Mouse (Mus musculus): ENCODE measurements around the gene Prkag2.

GRCm38 (mm10) chr5:24979312-24979967 is 121.0 kb downstream of the Prkag2 start:
- TF ChIP-seq POLR2A (IDR thresholded peaks at IDR 0.05; ENCODE audit: borderline replicate concordance, control insufficient read depth, low read depth, low read length), result no peak
- no peak for TF ChIP-seq CTCF (IDR thresholded peaks at IDR 0.05; ENCODE audit: control insufficient read depth, insufficient read depth, low read length)

Data from bone marrow, adult 2 months (tissue).